ENCODE assay signal across 11 mouse cellular contexts in the genomic region with DNA sequence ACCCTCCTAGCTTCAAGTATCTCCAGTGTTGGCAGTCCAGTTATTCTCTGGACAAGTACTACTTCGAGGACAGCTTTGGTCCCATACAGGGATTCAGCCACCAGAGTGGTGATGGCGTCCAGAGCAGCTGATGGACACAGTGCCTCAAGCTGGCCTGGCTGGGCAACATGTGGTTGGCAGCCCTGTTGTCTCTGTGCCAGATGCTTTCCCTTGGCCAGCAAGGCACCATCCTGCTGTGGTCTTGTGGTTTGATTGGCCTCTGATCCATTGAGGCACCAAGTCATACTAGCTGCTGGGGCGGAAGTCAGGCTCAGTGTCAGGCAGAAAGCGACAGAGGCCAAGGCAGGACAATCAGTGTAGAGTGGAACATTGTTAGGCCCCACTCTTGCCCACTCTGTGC. TPM values are rescaled to one million over a fixed set of nuclear protein-coding genes. Genes with fewer than 3 reads are reported as not detected.
DNase-seq lines count a peak whose midpoint lies in the region; ATAC-seq lines count a peak whose summit lies in the region.
"Had no signal": no experiment of that assay in that cellular context is flagged by ENCODE, and none has a peak within 500 bp of the region (broad histone marks: within the 10 kb centered on the region; RNA-seq: fewer than 3 reads in every experiment).

No protein-coding gene starts in this region.

- H3K27me3 ChIP-seq in heart, embryonic 13.5 days (replicated peaks), result peaks cover 70% of the 10 kb centered on the region
- peaks cover 35% of the 10 kb centered on the region for H3K27me3 ChIP-seq in midbrain, embryonic 15.5 days (replicated peaks)
- H3K27me3 ChIP-seq in midbrain, embryonic 11.5 days (ENCODE audit: control insufficient read depth, insufficient read depth, low read length), result peaks cover 44% of the 10 kb centered on the region
- peaks cover 27% of the 10 kb centered on the region for H3K27me3 ChIP-seq in stomach, embryonic 15.5 days (replicated peaks)

- peaks cover 78% of the 10 kb centered on the region for H3K4me1 ChIP-seq in heart, embryonic 13.5 days
- H3K4me1 ChIP-seq in midbrain, embryonic 15.5 days, result peaks cover 31% of the 10 kb centered on the region
- H3K4me1 ChIP-seq in midbrain, embryonic 11.5 days (ENCODE audit: control insufficient read depth, insufficient read depth, low read length), result peaks cover 24% of the 10 kb centered on the region
- H3K4me1 ChIP-seq in stomach, embryonic 15.5 days, result peaks cover 46% of the 10 kb centered on the region

- peaks cover 10% of the 10 kb centered on the region for H3K36me3 ChIP-seq in heart, embryonic 13.5 days
- no peaks in the 10 kb centered on the region for H3K36me3 ChIP-seq in midbrain, embryonic 15.5 days (replicated peaks)
- no peaks in the 10 kb centered on the region for H3K36me3 ChIP-seq in midbrain, embryonic 11.5 days (ENCODE audit: control insufficient read depth, insufficient read depth, low read length)
- peaks cover 3% of the 10 kb centered on the region; the same call in 1 of the 2 replicates for H3K36me3 ChIP-seq in stomach, embryonic 15.5 days

- no peak for ATAC-seq in heart, embryonic 13.5 days (ENCODE audit: extremely low read depth, insufficient number of reproducible peaks, low FRiP score, low TSS enrichment)
- ATAC-seq in midbrain, embryonic 15.5 days (replicated peaks), result no peak
- no peak for ATAC-seq in midbrain, embryonic 11.5 days (ENCODE audit: low FRiP score)
- ATAC-seq in stomach, embryonic 15.5 days (ENCODE audit: insufficient read depth, low FRiP score, low read depth), result no peak

- H3K9me3 ChIP-seq in heart, embryonic 13.5 days, result no peaks in the 10 kb centered on the region
- H3K9me3 ChIP-seq in midbrain, embryonic 15.5 days, result no peaks in the 10 kb centered on the region
- H3K9me3 ChIP-seq in midbrain, embryonic 11.5 days (ENCODE audit: control insufficient read depth, low read length), result no peaks in the 10 kb centered on the region
- H3K9me3 ChIP-seq in stomach, embryonic 15.5 days, result no peaks in the 10 kb centered on the region

- H3K27ac ChIP-seq in heart, embryonic 13.5 days (replicated peaks), result peak overlapping the region; percentile 68
- H3K27ac ChIP-seq in midbrain, embryonic 15.5 days, result 0 out of 2 replicates have a peak overlapping the region, but pooled peaks have one; percentile 14
- no peak overlapping the region for H3K27ac ChIP-seq in midbrain, embryonic 11.5 days (ENCODE audit: low read depth, low read length)
- H3K27ac ChIP-seq in stomach, embryonic 15.5 days, result peak overlapping the region; percentile 72
- H3K27ac ChIP-seq: macrophage had no signal

- H3K4me3 ChIP-seq in heart, embryonic 13.5 days, result no peak overlapping the region
- H3K4me3 ChIP-seq in midbrain, embryonic 15.5 days, result no peak overlapping the region
- H3K4me3 ChIP-seq in midbrain, embryonic 11.5 days (ENCODE audit: low read depth, low read length), result no peak overlapping the region
- H3K4me3 ChIP-seq in stomach, embryonic 15.5 days (replicated peaks), result no peak overlapping the region

- H3K4me2 ChIP-seq in heart, embryonic 13.5 days, result no peak overlapping the region
- no peak overlapping the region for H3K4me2 ChIP-seq in midbrain, embryonic 15.5 days
- no peak overlapping the region for H3K4me2 ChIP-seq in midbrain, embryonic 11.5 days
- H3K4me2 ChIP-seq in stomach, embryonic 15.5 days, result no peak overlapping the region

- WGBS in heart, embryonic 13.5 days, result 75% methylated on average over 4 of the region's 4 CpGs
- 82% methylated on average over 4 of the region's 4 CpGs for WGBS in midbrain, embryonic 15.5 days
- 81% methylated on average over 4 of the region's 4 CpGs for WGBS in midbrain, embryonic 11.5 days
- whole genome bisulfite sequencing in stomach, embryonic 15.5 days, result 86% methylated on average over 4 of the region's 4 CpGs

- H3K9ac ChIP-seq in heart, embryonic 13.5 days, result no peak overlapping the region
- no peak overlapping the region for H3K9ac ChIP-seq in midbrain, embryonic 15.5 days
- H3K9ac ChIP-seq in midbrain, embryonic 11.5 days (ENCODE audit: low read length), result no peak overlapping the region
- no peak overlapping the region for H3K9ac ChIP-seq in stomach, embryonic 15.5 days

- no peak for DNase-seq in heart, postnatal 4 days
- no peak for DNase-seq in midbrain, embryonic 11.5 days (ENCODE audit: low spot score, missing footprints)
- peak; percentile 78 for DNase-seq in fibroblast of lung, adult 2 months (ENCODE audit: low read depth)
- DNase-seq in right cerebral cortex, postnatal 10 days (ENCODE audit: low spot score in 2 of 2), result no peak
- no peak for DNase-seq in spleen, adult 12 weeks (ENCODE audit: low spot score)

RNA-seq across cellular contexts. Expression of a gene that starts 12.0 kb away (rescaled TPM):
- polyA plus RNA-seq in heart, embryonic 13.5 days (2015; fragmentation: Nextera tagmentation; extraction: Ambion mirVana), result 7.0 and 8.2 TPM in 2 replicates
- total RNA-seq in heart, postnatal 4 days (2021), result 10 to 100 TPM; 16.6 to 17.7 TPM
- 1.7 and 2.6 TPM in 2 replicates for polyA plus RNA-seq in midbrain, embryonic 15.5 days (2015; fragmentation: Nextera tagmentation; extraction: Ambion mirVana)
- 3.8 and 4.4 TPM in 2 replicates for polyA plus RNA-seq in midbrain, embryonic 11.5 days (2014; fragmentation: Nextera tagmentation; extraction: Ambion mirVana)
- 15.8 and 18.5 TPM in 2 replicates for polyA plus RNA-seq in stomach, embryonic 15.5 days (2015; fragmentation: Nextera tagmentation; extraction: Ambion mirVana)

RNA-seq across cellular contexts. Expression of a gene that starts 23.8 kb away (rescaled TPM):
- polyA plus RNA-seq in heart, embryonic 13.5 days (2015; fragmentation: Nextera tagmentation; extraction: Ambion mirVana), result not detected in 2 replicates
- not detected for total RNA-seq in heart, postnatal 4 days (2021)
- polyA plus RNA-seq in midbrain, embryonic 15.5 days (2015; fragmentation: Nextera tagmentation; extraction: Ambion mirVana), result 3.5 and 4.9 TPM in 2 replicates
- 0.21 and 0.37 TPM in 2 replicates for polyA plus RNA-seq in midbrain, embryonic 11.5 days (2014; fragmentation: Nextera tagmentation; extraction: Ambion mirVana)
- not detected in 2 replicates for polyA plus RNA-seq in stomach, embryonic 15.5 days (2015; fragmentation: Nextera tagmentation; extraction: Ambion mirVana)
- polyA plus RNA-seq: kidney, embryonic 14.5 days; macrophage; small intestine, adult 2 months had no signal

RNA-seq across cellular contexts. Expression of a gene that starts 29.0 kb away (rescaled TPM):
- polyA plus RNA-seq in heart, embryonic 13.5 days (2015; fragmentation: Nextera tagmentation; extraction: Ambion mirVana), result 1.1 and 1.8 TPM in 2 replicates
- 1 to 10 TPM; 1.4 to 1.6 TPM for total RNA-seq in heart, postnatal 4 days (2021)
- polyA plus RNA-seq in midbrain, embryonic 15.5 days (2015; fragmentation: Nextera tagmentation; extraction: Ambion mirVana), result 3.9 and 5.2 TPM in 2 replicates
- polyA plus RNA-seq in midbrain, embryonic 11.5 days (2014; fragmentation: Nextera tagmentation; extraction: Ambion mirVana), result 2.2 and 2.3 TPM in 2 replicates
- 2.6 and 2.7 TPM in 2 replicates for polyA plus RNA-seq in stomach, embryonic 15.5 days (2015; fragmentation: Nextera tagmentation; extraction: Ambion mirVana)

RNA-seq across cellular contexts. Expression of a gene that starts 49.7 kb away (rescaled TPM):
- 40.6 and 43.9 TPM in 2 replicates for polyA plus RNA-seq in heart, embryonic 13.5 days (2015; fragmentation: Nextera tagmentation; extraction: Ambion mirVana)
- 10 to 100 TPM; 24.6 to 25.1 TPM for total RNA-seq in heart, postnatal 4 days (2021)
- polyA plus RNA-seq in midbrain, embryonic 15.5 days (2015; fragmentation: Nextera tagmentation; extraction: Ambion mirVana), result 93.2 and 93.4 TPM in 2 replicates
- polyA plus RNA-seq in midbrain, embryonic 11.5 days (2014; fragmentation: Nextera tagmentation; extraction: Ambion mirVana), result 38.7 and 39.5 TPM in 2 replicates
- 57.4 and 57.6 TPM in 2 replicates for polyA plus RNA-seq in stomach, embryonic 15.5 days (2015; fragmentation: Nextera tagmentation; extraction: Ambion mirVana)
